Mouse (Mus musculus) embryonic facial prominence, embryonic 12.5 days (tissue): Measurements from ENCODE around the gene Macrod2. TPM values are rescaled to one million over a fixed set of nuclear protein-coding genes. Genes with fewer than 3 reads are reported as not detected.

Experiments
- ATAC-seq: fragments of 200-750 bp; cut with Nextera tagmentation; 2 replicates; pipeline ENCODE4 v1.8.0; 2017; ENCODE audit not compliant: insufficient number of reproducible peaks, insufficient read depth, low FRiP score, low TSS enrichment
- H3K27ac ChIP-seq: fragments of 300-500 bp; sonication (generic); 2 replicates; pipeline ENCODE4 v1.5.1; 2016; ENCODE audit warnings: mild to moderate bottlenecking
- H3K27me3 ChIP-seq: fragments of 300-500 bp; sonication (generic); 2 replicates; pipeline ENCODE4 v1.6.1; 2016; ENCODE audit warnings: mild to moderate bottlenecking, moderate library complexity
- H3K36me3 ChIP-seq: fragments of 300-500 bp; sonication (generic); 2 replicates; pipeline ENCODE4 v1.6.1; 2016; ENCODE audit warnings: mild to moderate bottlenecking
- H3K4me1 ChIP-seq: fragments of 300-500 bp; sonication (generic); 2 replicates; pipeline ENCODE4 v1.6.1; 2016
- H3K4me2 ChIP-seq: fragments of 300-500 bp; sonication (generic); replicated peaks from 2 replicates; pipeline ENCODE4 v1.6.1; 2016; ENCODE audit warnings: mild to moderate bottlenecking, moderate library complexity
- H3K4me3 ChIP-seq: fragments of 300-500 bp; sonication (generic); 2 replicates; pipeline ENCODE4 v1.5.1; 2016; ENCODE audit warnings: mild to moderate bottlenecking
- H3K9ac ChIP-seq: fragments of 300-500 bp; sonication (generic); 2 replicates; pipeline ENCODE4 v1.6.1; 2016; ENCODE audit warnings: mild to moderate bottlenecking, moderate library complexity
- H3K9me3 ChIP-seq: fragments of 300-500 bp; sonication (generic); 2 replicates; pipeline ENCODE4 v1.6.1; 2016; ENCODE audit warnings: mild to moderate bottlenecking, moderate library complexity
- WGBS: fragments of 180-500 bp; shearing (Covaris S2); methylation state at CpG from one replicate; pipeline ENCODE4 v1.1.7; 2016; 5-methylcytosine and 5-hydroxymethylcytosine counted together
- polyA plus RNA-seq: library from polyadenylated mRNA; unstranded; fragments of >200 nt; fragmentation: Nextera tagmentation; extraction: Ambion mirVana; gene quantifications from 2 replicates; pipeline ENCODE4 v1.2.1, GENCODE M21; 2016

The Macrod2 gene
- polyA plus RNA-seq, 1 experiment from 2014 or later: 39.6 TPM

- Histone ChIP-seq H3K36me3 (no peaks in the 10 kb centered on the region), H3K4me2 (no peak overlapping the region), H3K27me3 (no peaks in the 10 kb centered on the region), H3K4me1 (peaks cover 17% of the 10 kb centered on the region), H3K9me3 (no peaks in the 10 kb centered on the region), H3K9ac (no peak overlapping the region), H3K27ac (no peak overlapping the region), H3K4me3 (no peak overlapping the region)
- WGBS: 43% methylated on average over 2 of the region's 2 CpGs
- ATAC-seq: no peak
These were observed 894.1 kb downstream of the Macrod2 start for GRCm38 (mm10) chr2:141289059-141289713.

- H3K9ac ChIP-seq: no peak overlapping the region
- H3K4me1 ChIP-seq: peaks cover 19% of the 10 kb centered on the region
- no peaks in the 10 kb centered on the region for H3K9me3 ChIP-seq
- H3K36me3 ChIP-seq: no peaks in the 10 kb centered on the region
- 17% methylated on average over 3 of the region's 3 CpGs for WGBS
- 0 out of 2 replicates have a peak overlapping the region, but pooled peaks have one; percentile 54 for H3K27ac ChIP-seq
- H3K27me3 ChIP-seq: no peaks in the 10 kb centered on the region
- H3K4me3 ChIP-seq: no peak overlapping the region
- no peak; the same call in 1 of the 2 replicates for ATAC-seq
- no peak overlapping the region for H3K4me2 ChIP-seq
These were observed 897.7 kb downstream of the Macrod2 start for GRCm38 (mm10) chr2:141292847-141293246.

- Histone ChIP-seq H3K27me3 (no peaks in the 10 kb centered on the region), H3K27ac (no peak overlapping the region), H3K36me3 (no peaks in the 10 kb centered on the region), H3K4me3 (no peak overlapping the region), H3K4me2 (no peak overlapping the region), H3K4me1 (0 out of 2 replicates have a peak, but pooled peaks cover 6% of the 10 kb centered on the region), H3K9ac (no peak overlapping the region), H3K9me3 (no peaks in the 10 kb centered on the region)
- WGBS: 54% methylated on average over 6 of the region's 6 CpGs
- ATAC-seq: no peak
These were observed 904.1 kb downstream of the Macrod2 start for GRCm38 (mm10) chr2:141299168-141299567.

- no peaks in the 10 kb centered on the region for H3K9me3 ChIP-seq
- H3K27me3 ChIP-seq: no peaks in the 10 kb centered on the region
- no peak overlapping the region for H3K9ac ChIP-seq
- 93% methylated on average over 2 of the region's 2 CpGs for WGBS
- no peaks in the 10 kb centered on the region for H3K36me3 ChIP-seq
- ATAC-seq: no peak
- H3K27ac ChIP-seq: no peak overlapping the region
- H3K4me2 ChIP-seq: no peak overlapping the region
- H3K4me3 ChIP-seq: no peak overlapping the region
- 0 out of 2 replicates have a peak, but pooled peaks cover 6% of the 10 kb centered on the region for H3K4me1 ChIP-seq
These were observed 905.9 kb downstream of the Macrod2 start for GRCm38 (mm10) chr2:141301030-141301429.

GRCm38 (mm10) chr2:141308406-141308805, 913.3 kb downstream of the Macrod2 start:
- H3K9ac ChIP-seq: no peak overlapping the region
- no peaks in the 10 kb centered on the region for H3K4me1 ChIP-seq
- H3K4me3 ChIP-seq: no peak overlapping the region
- no peak for ATAC-seq
- H3K27me3 ChIP-seq: no peaks in the 10 kb centered on the region
- H3K9me3 ChIP-seq: no peaks in the 10 kb centered on the region
- 63% methylated on average over 3 of the region's 3 CpGs for WGBS
- H3K4me2 ChIP-seq: no peak overlapping the region
- no peak overlapping the region for H3K27ac ChIP-seq
- H3K36me3 ChIP-seq: no peaks in the 10 kb centered on the region

GRCm38 (mm10) chr2:141312136-141312948, 917.2 kb downstream of the Macrod2 start:
- no peak overlapping the region for H3K4me2 ChIP-seq
- no peak overlapping the region for H3K4me3 ChIP-seq
- H3K9me3 ChIP-seq: no peaks in the 10 kb centered on the region
- 44% methylated on average over 10 of the region's 10 CpGs for WGBS
- no peak overlapping the region for H3K9ac ChIP-seq
- ATAC-seq: peak; percentile 79
- no peaks in the 10 kb centered on the region for H3K27me3 ChIP-seq
- H3K4me1 ChIP-seq: no peaks in the 10 kb centered on the region
- H3K36me3 ChIP-seq: no peaks in the 10 kb centered on the region
- H3K27ac ChIP-seq: no peak overlapping the region

- 91% methylated on average over 3 of the region's 3 CpGs for WGBS
- ATAC-seq: no peak
- H3K36me3 ChIP-seq: no peaks in the 10 kb centered on the region
- no peaks in the 10 kb centered on the region for H3K27me3 ChIP-seq
- H3K9ac ChIP-seq: no peak overlapping the region
- H3K9me3 ChIP-seq: no peaks in the 10 kb centered on the region
- H3K4me2 ChIP-seq: no peak overlapping the region
- H3K4me3 ChIP-seq: no peak overlapping the region
- no peaks in the 10 kb centered on the region for H3K4me1 ChIP-seq
- no peak overlapping the region for H3K27ac ChIP-seq
These were observed 920.2 kb downstream of the Macrod2 start for GRCm38 (mm10) chr2:141315349-141315748.

- ATAC-seq: no peak
- 83% methylated on average over 7 of the region's 7 CpGs for WGBS
- H3K4me2 ChIP-seq: no peak overlapping the region
These were observed 928.9 kb downstream of the Macrod2 start for GRCm38 (mm10) chr2:141323956-141324460.

GRCm38 (mm10) chr2:141327296-141327695, 932.2 kb downstream of the Macrod2 start:
- H3K4me3 ChIP-seq: no peak overlapping the region
- ATAC-seq: no peak
- WGBS: 83% methylated on average over 6 of the region's 6 CpGs
- no peaks in the 10 kb centered on the region for H3K36me3 ChIP-seq
- H3K4me1 ChIP-seq: no peaks in the 10 kb centered on the region
- H3K9ac ChIP-seq: no peak overlapping the region
- H3K27me3 ChIP-seq: no peaks in the 10 kb centered on the region
- no peaks in the 10 kb centered on the region for H3K9me3 ChIP-seq
- no peak overlapping the region for H3K27ac ChIP-seq
- no peak overlapping the region for H3K4me2 ChIP-seq

More at GRCm38 (mm10) chr2:141323956-141324460, 928.9 kb downstream of the Macrod2 start:
- no peak overlapping the region for H3K9ac ChIP-seq
- no peak overlapping the region for H3K27ac ChIP-seq
- no peak overlapping the region for H3K4me3 ChIP-seq
- no peaks in the 10 kb centered on the region for H3K36me3 ChIP-seq
- no peaks in the 10 kb centered on the region for H3K9me3 ChIP-seq
- no peaks in the 10 kb centered on the region for H3K27me3 ChIP-seq
- H3K4me1 ChIP-seq: no peaks in the 10 kb centered on the region

GRCm38 (mm10) chr2:141337708-141338107, 942.6 kb downstream of the Macrod2 start:
- H3K9me3 ChIP-seq: no peaks in the 10 kb centered on the region
- no peaks in the 10 kb centered on the region for H3K27me3 ChIP-seq
- H3K36me3 ChIP-seq: no peaks in the 10 kb centered on the region
- H3K9ac ChIP-seq: no peak overlapping the region
- H3K4me3 ChIP-seq: no peak overlapping the region
- 74% methylated on average over 3 of the region's 3 CpGs for WGBS
- H3K27ac ChIP-seq: no peak overlapping the region
- no peaks in the 10 kb centered on the region for H3K4me1 ChIP-seq
- H3K4me2 ChIP-seq: no peak overlapping the region
- no peak for ATAC-seq

GRCm38 (mm10) chr2:141343988-141344535, 949.0 kb downstream of the Macrod2 start:
- Histone ChIP-seq H3K4me1 (no peaks in the 10 kb centered on the region), H3K4me3 (no peak overlapping the region), H3K9me3 (no peaks in the 10 kb centered on the region), H3K27me3 (no peaks in the 10 kb centered on the region), H3K9ac (no peak overlapping the region), H3K27ac (no peak overlapping the region), H3K36me3 (no peaks in the 10 kb centered on the region), H3K4me2 (no peak overlapping the region)
- 85% methylated on average over 10 of the region's 10 CpGs for WGBS
- ATAC-seq: no peak
